Mouse (Mus musculus) heart, postnatal 0 days (tissue): ENCODE results near the gene Btn2a2.

Source experiments
- CTCF ChIP-seq: IDR thresholded peaks from 2 replicates; pipeline ENCODE4 v1.5.1; 2016; ENCODE audit warnings: antibody characterized with exemption, control low read depth, low read depth
- EP300 ChIP-seq: IDR thresholded peaks from 2 replicates; pipeline ENCODE4 v1.6.1; 2016; ENCODE audit warnings: antibody characterized with exemption, low read depth

- no peak for TF ChIP-seq CTCF
- no peak for TF ChIP-seq EP300
Measured at GRCm38 (mm10) chr13:23462063-23462462, 26.6 kb downstream of the Btn2a2 start.
